Mouse (Mus musculus): ENCODE measurements around the gene Taok3.

DNA sequence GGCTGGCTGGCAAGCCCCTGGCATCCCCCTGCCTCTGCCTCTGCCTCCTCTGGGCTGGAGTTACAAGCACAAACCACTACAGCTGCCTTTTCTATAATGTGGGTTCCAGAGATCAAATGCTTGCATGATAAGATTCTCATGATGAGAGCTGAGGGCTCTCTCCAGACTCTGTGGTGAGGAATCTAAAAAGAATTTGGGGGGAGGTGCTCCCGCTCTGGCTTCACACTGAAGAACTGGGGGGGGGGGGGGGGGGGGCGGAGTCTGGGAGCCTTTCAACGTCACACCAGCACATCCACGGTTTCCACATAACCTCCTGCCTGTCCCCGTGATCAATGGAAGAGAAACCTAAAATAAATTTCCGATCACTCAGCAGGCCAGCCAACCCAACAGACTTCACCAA is 30.1 kb upstream of the Taok3 start:
- no peak for TF ChIP-seq POLR2A (IDR thresholded peaks at IDR 0.05; ENCODE audit: extremely low read depth, insufficient read depth, low read length)
- no peak for TF ChIP-seq CTCF (IDR thresholded peaks at IDR 0.05; ENCODE audit: extremely low read depth, insufficient read depth, low read length)
